Mouse (Mus musculus) liver, embryonic 16.5 days (tissue): ENCODE measurements around the gene Vmn1r192. TPM values are rescaled to one million over a fixed set of nuclear protein-coding genes. Genes with fewer than 3 reads are reported as not detected.
"Not testable (repeated sequence)": the region's sequence is repeated elsewhere in the genome, so short reads cannot be mapped to it uniquely, and the experiment has no call there.

ENCODE experiments used
- ATAC-seq: fragments of 200-750 bp; cut with Nextera tagmentation; 2 replicates; pipeline ENCODE4 v1.8.0; 2017; ENCODE audit warnings: low read depth, mild to moderate bottlenecking, moderate number of reproducible peaks, moderate library complexity
- H3K27ac ChIP-seq: fragments of 300-500 bp; sonication (generic); 2 replicates; pipeline ENCODE4 v1.5.1; 2014; ENCODE audit warnings: mild to moderate bottlenecking, low read length
- H3K27me3 ChIP-seq: fragments of 300-500 bp; sonication (generic); 2 replicates; pipeline ENCODE4 v1.6.1; 2014; ENCODE audit warnings: low read depth, low read length, mixed read lengths; ENCODE audit not compliant: control insufficient read depth, insufficient read depth
- H3K36me3 ChIP-seq: fragments of 300-500 bp; sonication (generic); 2 replicates; pipeline ENCODE4 v1.6.1; 2014; ENCODE audit warnings: mild to moderate bottlenecking; ENCODE audit not compliant: control insufficient read depth, insufficient read depth
- H3K4me1 ChIP-seq: fragments of 300-500 bp; sonication (generic); 2 replicates; pipeline ENCODE4 v1.6.1; 2014; ENCODE audit warnings: low read depth, low read length, mixed read lengths; ENCODE audit not compliant: control insufficient read depth
- H3K4me2 ChIP-seq: fragments of 300-500 bp; sonication (generic); 2 replicates; pipeline ENCODE4 v1.6.1; 2014; ENCODE audit warnings: low read depth, low read length, mixed read lengths
- H3K4me3 ChIP-seq: fragments of 300-500 bp; sonication (generic); 2 replicates; pipeline ENCODE4 v1.5.1; 2014; ENCODE audit warnings: low read depth, mild to moderate bottlenecking, low read length
- H3K9ac ChIP-seq: fragments of 300-500 bp; sonication (generic); 2 replicates; pipeline ENCODE4 v1.6.1; 2014; ENCODE audit warnings: low read depth, low read length
- H3K9me3 ChIP-seq: fragments of 300-500 bp; sonication (generic); replicated peaks from 2 replicates; pipeline ENCODE4 v1.6.1; 2016; ENCODE audit warnings: low read length; ENCODE audit not compliant: control insufficient read depth
- WGBS: fragments of 180-500 bp; shearing (Covaris S2); extraction: QIAGEN DNeasy Blood & Tissue Kit; methylation state at CpG from one replicate; pipeline ENCODE4 v1.1.7; 2014; ENCODE audit not compliant: insufficient replicate concordance; 5-methylcytosine and 5-hydroxymethylcytosine counted together
- polyA plus RNA-seq: library from polyadenylated mRNA; unstranded; fragments of >200 nt; fragmentation: Nextera tagmentation; extraction: Ambion mirVana; gene quantifications from 2 replicates; pipeline ENCODE4 v1.2.1, GENCODE M21; 2015

Gene Vmn1r192
- not detected in 2 replicates for polyA plus RNA-seq

DNA sequence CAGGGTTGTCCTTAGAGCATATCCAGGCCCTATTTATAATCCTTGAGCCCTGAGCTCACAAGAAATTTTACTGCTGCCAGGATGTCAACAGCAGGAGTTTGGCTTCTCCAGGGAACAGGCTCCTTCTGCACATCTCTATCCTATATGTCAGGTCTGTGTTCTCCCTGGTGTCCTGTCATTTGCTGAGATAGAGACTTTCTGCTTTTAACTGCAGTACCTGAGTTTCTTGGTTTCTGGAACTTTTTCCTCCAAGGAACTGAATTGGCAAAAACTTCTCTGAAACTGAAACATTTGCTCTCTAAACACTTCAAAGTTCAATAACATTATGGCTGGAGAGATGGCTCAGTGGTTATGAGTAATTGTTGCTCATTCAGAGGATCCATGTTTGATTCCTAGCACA is at the start of gene Vmn1r192:
Vmn1r192 (minus strand) TSS at position 101 of the 400 bp plus-strand sequence.
- Histone ChIP-seq H3K4me1 (no peaks in the 10 kb centered on the region), H3K4me3 (no peak within 1 kb of the TSS), H3K4me2 (no peak within 1 kb of the TSS), H3K27me3 (no peaks in the 10 kb centered on the region), H3K27ac (no peak within 1 kb of the TSS), H3K9ac (no peak within 1 kb of the TSS), H3K36me3 (no peaks in the 10 kb centered on the region), H3K9me3 (no peaks in the 10 kb centered on the region)
- no peak for ATAC-seq

DNA sequence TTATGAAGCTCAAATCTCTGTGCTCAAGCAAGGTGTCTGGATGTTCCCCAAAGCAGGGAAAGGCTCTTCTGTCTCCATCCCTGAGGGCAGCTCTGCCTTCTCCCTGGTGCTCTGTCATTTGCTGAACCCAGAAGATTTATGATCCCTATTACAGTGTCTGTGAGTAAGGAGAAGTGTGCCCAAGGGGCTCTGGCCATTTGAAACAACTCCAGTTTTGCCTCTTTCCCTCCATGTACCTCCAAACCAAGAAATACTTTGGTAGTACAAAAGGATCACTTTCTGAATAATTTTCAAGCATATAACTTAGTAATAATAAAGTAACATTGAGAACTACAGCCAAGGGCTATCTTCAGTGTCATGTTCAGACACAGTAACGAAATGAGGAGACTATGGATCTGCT is 32.1 kb upstream of the Vmn1r192 start, which contains the start of gene Vmn1r193:
Vmn1r193 (minus strand) TSS at position 101 of the 400 bp plus-strand sequence.
- not testable (repeated sequence) for H3K9ac ChIP-seq, H3K9me3 ChIP-seq, H3K4me3 ChIP-seq, H3K27me3 ChIP-seq, H3K36me3 ChIP-seq, ATAC-seq, H3K4me2 ChIP-seq, H3K4me1 ChIP-seq, H3K27ac ChIP-seq
- 43% methylated on average over 1 of the region's 1 CpGs for WGBS

DNA sequence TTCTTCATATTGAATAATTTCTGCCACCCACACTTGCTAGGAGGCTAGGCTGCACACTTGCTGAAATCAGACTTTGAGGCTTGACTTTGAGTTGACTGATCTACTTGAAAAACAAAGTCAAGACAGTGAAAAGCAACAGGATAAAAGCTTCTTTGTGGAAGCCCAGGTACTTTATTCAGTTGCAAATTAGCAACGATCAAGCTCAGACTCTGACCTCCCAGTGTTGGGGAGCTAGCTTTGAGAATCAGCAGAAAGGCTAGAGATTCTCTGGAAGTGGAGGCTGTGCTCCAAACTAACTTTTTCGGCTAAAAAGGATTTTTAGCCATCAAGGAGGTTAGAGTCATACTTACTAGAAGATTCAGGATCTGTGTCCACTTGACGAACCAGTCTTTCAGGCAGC is 1.8 kb upstream of the Vmn1r192 start:
- ATAC-seq, H3K9ac ChIP-seq, H3K27ac ChIP-seq, H3K4me1 ChIP-seq, H3K4me2 ChIP-seq, H3K4me3 ChIP-seq, H3K9me3 ChIP-seq, H3K27me3 ChIP-seq, H3K36me3 ChIP-seq: not testable (repeated sequence)
- 57% methylated on average over 3 of the region's 3 CpGs for WGBS

DNA sequence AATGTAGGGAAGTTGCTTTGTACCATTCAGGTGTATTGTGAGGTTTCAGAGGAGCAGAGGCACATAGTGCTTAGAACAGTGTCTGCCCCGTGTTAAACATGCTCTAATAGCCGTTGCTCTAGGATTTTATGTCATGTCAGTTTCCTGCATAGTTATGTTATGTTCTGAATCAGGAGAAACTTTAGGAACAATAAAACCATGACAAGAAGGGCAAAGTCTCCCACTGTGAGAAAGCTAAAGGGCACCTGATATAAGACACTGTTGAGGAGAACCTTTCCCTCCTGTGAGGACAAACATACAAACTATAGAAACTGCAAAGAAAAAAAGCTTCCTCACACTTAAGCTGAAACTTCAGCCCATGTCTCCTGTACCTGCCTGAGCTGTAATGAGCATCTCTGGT is 556 bp downstream of the Vmn1r192 start:
- Histone ChIP-seq H3K4me3 (no peak overlapping the region), H3K9me3 (no peaks in the 10 kb centered on the region), H3K27me3 (no peaks in the 10 kb centered on the region), H3K36me3 (no peaks in the 10 kb centered on the region), H3K27ac (no peak overlapping the region), H3K4me1 (no peaks in the 10 kb centered on the region), H3K9ac (no peak overlapping the region), H3K4me2 (no peak overlapping the region)
- ATAC-seq, result no peak
- WGBS, result 55% methylated on average over 2 of the region's 2 CpGs

GRCm38 (mm10) chr13:22189313-22189712 is 1.6 kb downstream of the Vmn1r192 start:
- peak; percentile 47; the same call in 1 of the 2 replicates for ATAC-seq
- H3K4me3 ChIP-seq, result no peak overlapping the region
- WGBS, result 68% methylated on average over 2 of the region's 2 CpGs

GRCm38 (mm10) chr13:22183869-22184268 is 7.1 kb downstream of the Vmn1r192 start, which contains the start of gene Vmn1r191:
Gene Vmn1r191 (minus strand): TSS chr13:22183969.
- ATAC-seq, result no peak
- Histone ChIP-seq H3K4me2 (no peak within 1 kb of the TSS), H3K36me3 (no peaks in the 10 kb centered on the region), H3K4me3 (no peak within 1 kb of the TSS), H3K27ac (no peak within 1 kb of the TSS), H3K9me3 (no peaks in the 10 kb centered on the region), H3K9ac (no peak within 1 kb of the TSS), H3K27me3 (no peaks in the 10 kb centered on the region), H3K4me1 (no peaks in the 10 kb centered on the region)
- 67% methylated on average over 1 of the region's 1 CpGs for WGBS

More at GRCm38 (mm10) chr13:22189313-22189712, 1.6 kb downstream of the Vmn1r192 start:
- H3K9ac ChIP-seq, result no peak overlapping the region
- no peak overlapping the region for H3K4me2 ChIP-seq
- no peaks in the 10 kb centered on the region for H3K4me1 ChIP-seq
- no peaks in the 10 kb centered on the region for H3K9me3 ChIP-seq
- no peak overlapping the region for H3K27ac ChIP-seq
- H3K36me3 ChIP-seq, result no peaks in the 10 kb centered on the region
- H3K27me3 ChIP-seq, result no peaks in the 10 kb centered on the region

GRCm38 (mm10) chr13:22168416-22168815 is 22.5 kb downstream of the Vmn1r192 start:
- Histone ChIP-seq H3K27me3 (no peaks in the 10 kb centered on the region), H3K36me3 (no peaks in the 10 kb centered on the region), H3K4me3 (no peak overlapping the region), H3K27ac (no peak overlapping the region), H3K9me3 (no peaks in the 10 kb centered on the region; the same call in 1 of the 2 replicates), H3K4me1 (no peaks in the 10 kb centered on the region), H3K4me2 (no peak overlapping the region), H3K9ac (no peak overlapping the region)
- ATAC-seq, result no peak
- 77% methylated on average over 15 of the region's 15 CpGs for WGBS

DNA sequence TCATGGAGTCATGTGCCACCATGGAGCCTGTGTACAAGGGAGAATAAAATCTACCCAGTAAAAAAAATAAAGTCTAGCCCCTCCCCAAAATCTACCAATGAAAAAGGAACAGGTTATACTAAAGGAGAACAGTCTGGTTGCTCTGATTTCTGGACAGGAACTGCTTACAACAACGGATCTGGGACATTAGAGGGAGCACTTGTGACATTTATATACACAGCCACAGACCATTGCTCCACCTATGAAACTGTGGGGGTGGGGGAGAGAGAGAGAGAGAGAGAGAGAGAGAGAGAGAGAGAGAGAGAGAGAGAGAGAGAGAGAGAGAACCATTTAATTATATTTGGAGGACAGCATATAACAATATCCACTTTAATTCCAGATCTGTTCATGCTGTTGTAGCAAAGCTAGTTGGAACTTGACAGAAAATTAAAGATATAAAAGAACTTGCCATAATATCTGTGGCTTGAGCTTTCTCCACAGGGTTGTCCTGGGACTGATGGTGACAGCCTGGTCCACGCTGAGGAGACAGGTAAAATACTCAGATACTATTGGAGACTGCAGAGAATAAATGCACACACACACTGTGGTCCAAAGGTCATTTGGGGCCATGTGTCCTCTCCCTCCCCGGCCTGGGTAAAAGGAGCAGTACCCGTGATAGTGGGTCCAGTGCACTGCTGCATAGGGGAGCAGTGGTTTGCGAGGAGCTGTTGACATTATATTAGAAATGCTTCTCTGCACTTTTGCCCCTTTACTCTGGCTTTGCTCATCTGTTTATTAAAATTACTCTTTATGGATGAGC is 54.2 kb downstream of the Vmn1r192 start:
- ATAC-seq, H3K27ac ChIP-seq, H3K9ac ChIP-seq, H3K9me3 ChIP-seq, H3K4me1 ChIP-seq, H3K27me3 ChIP-seq, H3K36me3 ChIP-seq, H3K4me3 ChIP-seq, H3K4me2 ChIP-seq: not testable (repeated sequence)
- 45% methylated on average over 5 of the region's 5 CpGs for WGBS
